ENCODE assay signal across 9 mouse cellular contexts in the genomic region with DNA sequence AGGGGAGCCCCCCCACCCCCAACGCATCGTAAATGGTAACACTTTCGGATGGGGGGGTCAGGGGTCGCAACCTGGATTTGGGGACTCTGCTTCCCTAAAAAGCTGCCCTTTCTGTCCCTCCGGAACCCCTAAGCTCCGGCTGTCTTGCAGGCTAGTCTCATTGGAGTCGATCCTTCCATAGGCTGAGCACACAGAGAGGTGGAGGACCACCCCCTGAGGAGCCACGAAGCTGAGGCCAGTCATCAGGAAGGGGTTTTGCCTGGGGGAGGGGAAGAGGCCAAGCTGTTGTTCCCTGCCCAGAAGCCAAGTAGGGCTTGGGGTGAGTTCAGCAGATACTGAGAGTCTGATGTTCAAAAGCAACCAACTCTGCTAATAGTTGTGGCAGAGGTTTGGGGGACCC. TPM values are rescaled to one million over a fixed set of nuclear protein-coding genes. Genes with fewer than 3 reads are reported as not detected.
DNase-seq lines count a peak whose midpoint lies in the region; ATAC-seq and TF ChIP-seq lines count a peak whose summit lies in the region.
"Had no signal": no experiment of that assay in that cellular context is flagged by ENCODE, and none has a peak within 500 bp of the region (broad histone marks: within the 10 kb centered on the region; RNA-seq: fewer than 3 reads in every experiment).

No protein-coding gene starts in this region.

- peak overlapping the region; percentile 89 for H3K4me3 ChIP-seq in megakaryocyte, embryonic 14.5 days (replicated peaks)
- peak overlapping the region; percentile 59 for H3K4me3 ChIP-seq in liver, embryonic 13.5 days (replicated peaks)
- peak overlapping the region; percentile 54 for H3K4me3 ChIP-seq in stomach, postnatal 0 days (ENCODE audit: low read depth, low read length)

- no peak for TF ChIP-seq EP300 in stomach, postnatal 0 days (optimal IDR thresholded peaks at IDR 0.05)

- H3K9me3 ChIP-seq in megakaryocyte, embryonic 14.5 days: peaks cover 18% of the 10 kb centered on the region
- peaks cover 8% of the 10 kb centered on the region; the same call in 1 of the 2 replicates for H3K9me3 ChIP-seq in liver, embryonic 13.5 days (replicated peaks)
- no peaks in the 10 kb centered on the region for H3K9me3 ChIP-seq in stomach, postnatal 0 days (ENCODE audit: control insufficient read depth, low read length)

- ATAC-seq in megakaryocyte, adult 5-6 weeks (ENCODE audit: poor library complexity, severe bottlenecking): no peak
- no peak for ATAC-seq in liver, embryonic 13.5 days (ENCODE audit: low read depth)
- ATAC-seq in stomach, postnatal 0 days (ENCODE audit: low FRiP score, low TSS enrichment): 0 out of 2 replicates have a peak, but pooled peaks have one; percentile 16

- peak overlapping the region; percentile 63; the same call in 1 of the 2 replicates for H3K9ac ChIP-seq in liver, embryonic 13.5 days
- peak overlapping the region; percentile 64 for H3K9ac ChIP-seq in stomach, postnatal 0 days (ENCODE audit: low read length)

- TF ChIP-seq CTCF in stomach, postnatal 0 days (IDR thresholded peaks at IDR 0.05; ENCODE audit: low read depth): no peak

- peak overlapping the region; percentile 82 for H3K4me2 ChIP-seq in liver, embryonic 13.5 days
- H3K4me2 ChIP-seq in stomach, postnatal 0 days (replicated peaks; ENCODE audit: low read depth): peak overlapping the region; percentile 90

- DNase-seq in cerebellum, postnatal 10 days: peak; percentile 61 to 69
- no peak for DNase-seq in cerebellum, adult 11 months
- no peak for DNase-seq in liver, embryonic 13.5 days
- no peak for DNase-seq in stomach, postnatal 0 days (ENCODE audit: low spot score)
- DNase-seq in adrenal gland, adult 2 months: no peak
- no peak for DNase-seq in gastrocnemius, adult 18-20 months (ENCODE audit: low spot score)

- H3K27ac ChIP-seq in liver, embryonic 13.5 days: no peak overlapping the region
- H3K27ac ChIP-seq in stomach, postnatal 0 days (replicated peaks): no peak overlapping the region

- H3K4me1 ChIP-seq in megakaryocyte, embryonic 14.5 days: peaks cover 43% of the 10 kb centered on the region
- peaks cover 51% of the 10 kb centered on the region for H3K4me1 ChIP-seq in liver, embryonic 13.5 days (replicated peaks)
- peaks cover 4% of the 10 kb centered on the region; the same call in 1 of the 2 replicates for H3K4me1 ChIP-seq in stomach, postnatal 0 days (replicated peaks; ENCODE audit: control insufficient read depth, insufficient read depth)

- WGBS in liver, embryonic 13.5 days (ENCODE audit: insufficient replicate concordance): 7% methylated on average over 8 of the region's 8 CpGs
- whole genome bisulfite sequencing in stomach, postnatal 0 days: 14% methylated on average over 8 of the region's 8 CpGs

- H3K27me3 ChIP-seq in megakaryocyte, embryonic 14.5 days (replicated peaks): peaks cover 89% of the 10 kb centered on the region
- peaks cover 81% of the 10 kb centered on the region for H3K27me3 ChIP-seq in liver, embryonic 13.5 days
- no peaks in the 10 kb centered on the region; the same call in 1 of the 2 replicates for H3K27me3 ChIP-seq in stomach, postnatal 0 days (ENCODE audit: control insufficient read depth, insufficient read depth, low read length)

- H3K36me3 ChIP-seq in megakaryocyte, embryonic 14.5 days (replicated peaks; ENCODE audit: low read length): no peaks in the 10 kb centered on the region
- H3K36me3 ChIP-seq in liver, embryonic 13.5 days: no peaks in the 10 kb centered on the region
- H3K36me3 ChIP-seq in stomach, postnatal 0 days (ENCODE audit: control insufficient read depth, insufficient read depth, low read length): no peaks in the 10 kb centered on the region

RNA-seq across cellular contexts. Expression of a gene that starts 26.0 kb away (rescaled TPM):
- polyA plus RNA-seq in megakaryocyte, embryonic 14.5 days (2012; ENCODE audit: insufficient read depth, low replicate concordance): not detected in 2 replicates
- total RNA-seq in megakaryocyte, adult 5-6 weeks (2015): not detected in 2 replicates
- not detected in 2 replicates for total RNA-seq in megakaryocyte, adult 5-6 weeks (2017)
- polyA plus RNA-seq in liver, embryonic 13.5 days (2015; fragmentation: Nextera tagmentation; extraction: Ambion mirVana): 0.05 TPM in 1 of 2 replicates, not detected in the other
- 2.0 and 2.5 TPM in 2 replicates for polyA plus RNA-seq in stomach, postnatal 0 days (2015; fragmentation: Nextera tagmentation; extraction: Ambion mirVana)
- not detected for total RNA-seq in adrenal gland, adult 2 months (2021)
- polyA plus RNA-seq in adrenal gland, adult 2 months (2012; rRNA removed): not detected in 2 replicates
- total RNA-seq in gastrocnemius, adult 18-20 months (2021): not detected
- total RNA-seq: adrenal gland, postnatal 25 days had no signal

RNA-seq across cellular contexts. Expression of a gene that starts 36.5 kb away (rescaled TPM):
- 222 and 240 TPM in 2 replicates for polyA plus RNA-seq in megakaryocyte, embryonic 14.5 days (2012; ENCODE audit: insufficient read depth, low replicate concordance)
- total RNA-seq in megakaryocyte, adult 5-6 weeks (2015): 312 and 325 TPM in 2 replicates
- 342 and 408 TPM in 2 replicates for total RNA-seq in megakaryocyte, adult 5-6 weeks (2017)
- polyA plus RNA-seq in liver, embryonic 13.5 days (2015; fragmentation: Nextera tagmentation; extraction: Ambion mirVana): 275 and 317 TPM in 2 replicates
- 536 and 549 TPM in 2 replicates for polyA plus RNA-seq in stomach, postnatal 0 days (2015; fragmentation: Nextera tagmentation; extraction: Ambion mirVana)
- 100 to 1,000 TPM; 436 to 451 TPM for total RNA-seq in adrenal gland, adult 2 months (2021)
- polyA plus RNA-seq in adrenal gland, adult 2 months (2012; rRNA removed): 456 and 530 TPM in 2 replicates
- total RNA-seq in gastrocnemius, adult 18-20 months (2021): 100 to 1,000 TPM; 230 to 237 TPM

RNA-seq across cellular contexts. Expression of a gene that starts 42.1 kb away (rescaled TPM):
- not detected in 2 replicates for polyA plus RNA-seq in megakaryocyte, embryonic 14.5 days (2012; ENCODE audit: insufficient read depth, low replicate concordance)
- not detected in 2 replicates for total RNA-seq in megakaryocyte, adult 5-6 weeks (2015)
- total RNA-seq in megakaryocyte, adult 5-6 weeks (2017): not detected in 2 replicates
- 0.22 and 0.39 TPM in 2 replicates for polyA plus RNA-seq in liver, embryonic 13.5 days (2015; fragmentation: Nextera tagmentation; extraction: Ambion mirVana)
- 2.3 and 2.8 TPM in 2 replicates for polyA plus RNA-seq in stomach, postnatal 0 days (2015; fragmentation: Nextera tagmentation; extraction: Ambion mirVana)
- 1 to 10 TPM in 1 of 2 experiments, under 1 TPM in 1; 0.58 to 2.7 TPM for total RNA-seq in adrenal gland, adult 2 months (2021)
- polyA plus RNA-seq in adrenal gland, adult 2 months (2012; rRNA removed): 2.4 and 2.6 TPM in 2 replicates
- 1 to 10 TPM; 7.9 to 9.9 TPM for total RNA-seq in gastrocnemius, adult 18-20 months (2021)

RNA-seq across cellular contexts. Expression of a gene that starts 56.5 kb away (rescaled TPM):
- 11.5 and 33.5 TPM in 2 replicates for polyA plus RNA-seq in megakaryocyte, embryonic 14.5 days (2012; ENCODE audit: insufficient read depth, low replicate concordance)
- total RNA-seq in megakaryocyte, adult 5-6 weeks (2015): 8.3 and 8.6 TPM in 2 replicates
- total RNA-seq in megakaryocyte, adult 5-6 weeks (2017): 7.2 and 8.7 TPM in 2 replicates
- 26.2 and 26.8 TPM in 2 replicates for polyA plus RNA-seq in liver, embryonic 13.5 days (2015; fragmentation: Nextera tagmentation; extraction: Ambion mirVana)
- 21.3 and 21.5 TPM in 2 replicates for polyA plus RNA-seq in stomach, postnatal 0 days (2015; fragmentation: Nextera tagmentation; extraction: Ambion mirVana)
- total RNA-seq in adrenal gland, adult 2 months (2021): 10 to 100 TPM; 22.5 to 26.0 TPM
- 14.1 and 15.1 TPM in 2 replicates for polyA plus RNA-seq in adrenal gland, adult 2 months (2012; rRNA removed)
- 1 to 10 TPM; 2.3 to 2.6 TPM for total RNA-seq in gastrocnemius, adult 18-20 months (2021)

Comparison
In these comparisons a context has a peak if more than half of its experiments do, and no peak if none do; other contexts are left out.
1. DNase-seq: peak in cerebellum, postnatal 10 days (2 of 2); none in cerebellum, adult 11 months (single experiment), liver, embryonic 13.5 days (single experiment), stomach, postnatal 0 days (single experiment), adrenal gland, adult 2 months (single experiment) and gastrocnemius, adult 18-20 months (single experiment).
2. Peak in every context shown above with its lines, with median percentiles within 50 percentile points of each other: H3K4me3 ChIP-seq.